Mouse (Mus musculus): ENCODE data around the gene Oaz1. TPM values are rescaled to one million over a fixed set of nuclear protein-coding genes. Genes with fewer than 3 reads are reported as not detected.
A peak's percentile ranks its signal among the peaks of the same experiment; 100 is the strongest.

Gene Oaz1
- total RNA-seq, 2 experiments from 2014 or later = 484 to 486 TPM

DNA sequence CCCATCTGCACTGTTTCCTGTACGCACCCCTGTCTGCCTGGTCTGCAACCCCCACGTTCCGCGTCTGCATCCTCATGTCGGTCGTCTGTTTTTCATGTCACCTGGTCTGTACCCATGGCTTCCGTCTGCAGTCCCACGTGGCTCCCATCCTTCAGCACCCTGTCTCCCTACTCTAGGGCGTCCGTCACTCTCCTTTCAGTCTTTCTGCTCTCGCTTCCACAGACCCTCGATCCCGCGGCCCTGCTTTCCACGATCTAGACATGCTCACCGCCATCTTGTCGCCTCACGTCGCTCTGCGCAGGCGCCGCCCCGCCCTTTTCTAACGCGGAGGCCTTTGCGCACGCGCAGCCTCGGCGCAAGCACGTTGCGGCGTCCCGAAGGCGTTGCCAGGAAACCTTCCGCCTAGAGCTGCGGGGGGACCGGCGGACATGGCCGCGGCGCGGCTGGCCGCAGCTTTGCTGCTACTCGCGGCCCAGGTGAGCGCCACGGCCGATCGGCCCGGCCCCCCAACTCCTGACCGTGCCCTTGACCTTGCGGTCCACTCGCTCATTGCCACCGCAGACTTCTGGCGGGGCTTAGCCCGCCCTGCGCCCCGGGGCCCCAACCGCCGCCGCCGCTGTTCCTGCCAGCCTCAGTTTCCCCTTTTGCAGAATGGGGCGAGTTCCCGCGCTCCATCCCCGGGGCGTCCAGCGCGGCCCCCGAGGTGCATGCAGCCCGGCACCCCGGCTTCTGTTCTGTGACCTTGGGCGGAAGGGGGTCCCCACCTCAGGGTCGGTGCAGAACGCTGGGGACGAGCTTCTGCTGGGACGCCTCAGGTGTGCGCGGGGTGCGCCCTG is 28.7 kb downstream of the Oaz1 start, which contains the start of the genes Lsm7 and Sppl2b:
Gene Lsm7, minus strand, starts transcription at position 297 of the 836 bp plus-strand sequence.
Gene Sppl2b, plus strand, starts transcription at position 363 of the 836 bp plus-strand sequence.
- peak; percentile 97 to 98 for DNase-seq

DNA sequence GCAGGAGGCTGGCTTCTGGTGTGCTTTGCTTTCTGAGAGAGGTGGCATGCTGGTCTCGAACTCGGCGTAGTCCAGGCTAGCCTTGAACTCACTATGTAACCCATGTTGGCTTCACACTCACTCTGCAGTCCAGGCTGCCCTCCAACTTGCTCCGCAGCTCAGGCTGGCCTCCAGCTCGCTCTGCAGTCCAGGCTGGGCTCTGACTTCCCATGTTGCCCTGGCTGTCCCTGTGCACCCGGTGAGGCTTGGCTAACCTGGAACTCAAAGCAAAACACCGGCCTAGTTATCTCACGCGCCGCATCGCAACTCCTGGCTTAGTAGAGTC is 29.3 kb downstream of the Oaz1 start:
- no peak for DNase-seq

DNA sequence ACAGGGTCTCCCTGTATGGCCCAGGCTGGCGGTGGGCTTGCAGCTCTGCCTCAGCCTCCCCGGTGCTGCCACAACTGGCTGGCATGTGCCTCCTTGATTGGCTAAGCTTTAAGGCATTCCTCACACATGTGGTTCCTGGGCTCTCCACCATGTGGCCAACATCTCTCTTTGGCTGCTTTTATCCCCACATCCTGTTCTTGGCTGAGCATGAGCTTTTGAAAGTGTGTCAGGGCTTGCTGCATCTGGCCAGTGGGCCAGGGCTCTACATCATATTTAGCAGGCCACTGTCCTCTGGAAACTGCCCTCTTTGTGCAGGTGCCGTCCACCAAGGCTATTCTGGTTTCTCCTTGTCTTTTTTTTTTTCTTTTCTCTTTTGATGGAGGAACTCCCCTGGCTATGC is 29.8 kb downstream of the Oaz1 start:
- DNase-seq = no peak

DNA sequence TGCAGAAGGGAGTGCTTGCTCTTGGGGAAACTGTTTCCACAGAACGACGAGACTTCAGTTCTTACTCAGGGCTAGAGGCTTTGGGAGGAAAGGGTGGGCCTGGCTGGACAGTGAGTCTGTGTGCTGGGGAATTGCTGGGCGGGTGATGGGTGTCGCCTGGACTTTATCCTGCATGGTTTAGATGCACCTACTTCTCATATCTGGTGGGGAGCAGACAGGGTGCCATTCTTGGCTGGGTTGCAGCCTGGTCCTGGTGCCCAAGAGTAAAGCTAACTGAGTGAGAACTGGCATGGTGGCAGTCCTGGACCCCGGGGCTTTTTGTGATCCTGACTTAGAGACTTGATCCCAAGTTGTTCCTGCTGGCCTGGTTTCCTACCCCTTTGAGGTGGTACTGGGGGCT is 30.5 kb downstream of the Oaz1 start:
- no peak for DNase-seq

DNA sequence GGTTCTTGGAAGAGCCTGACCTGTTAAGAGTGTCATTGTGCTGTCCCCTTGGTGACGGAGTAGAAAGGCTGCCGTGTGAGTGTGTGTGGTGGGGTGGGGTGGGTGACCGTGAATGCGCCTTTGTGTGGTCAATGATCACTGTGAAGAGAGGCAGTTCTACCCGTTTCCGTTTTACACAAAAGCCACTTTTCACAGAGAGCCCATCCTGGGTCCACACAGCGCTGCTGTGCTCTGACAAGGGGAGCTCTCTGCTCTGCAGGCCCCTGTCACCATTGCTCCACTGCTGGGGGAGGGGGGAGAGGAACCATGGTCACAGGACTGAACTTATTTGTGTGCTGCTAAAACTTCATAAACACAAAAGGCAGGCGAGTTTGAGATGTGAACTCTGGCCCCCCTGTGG is 30.9 kb downstream of the Oaz1 start:
- no peak for DNase-seq

DNA sequence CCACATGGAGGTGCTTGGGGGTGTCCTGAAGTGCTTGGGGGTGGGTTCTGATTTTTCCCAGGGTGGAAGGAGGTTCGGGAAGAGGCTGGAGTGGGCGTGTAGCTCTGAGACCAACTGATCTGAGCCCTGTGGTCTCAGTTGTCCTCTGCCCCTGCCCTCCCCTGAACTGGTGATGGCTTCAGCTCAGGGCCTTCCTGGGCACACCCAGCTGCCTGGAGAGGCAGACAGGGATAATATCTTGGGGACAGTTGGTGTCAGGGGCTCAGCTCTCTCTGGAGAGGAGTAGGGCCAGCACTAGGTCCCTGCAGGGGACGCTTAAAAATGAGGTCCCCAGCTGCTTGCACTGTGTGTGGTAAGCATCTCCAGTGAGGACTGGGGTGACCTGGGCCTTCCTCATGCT is 31.4 kb downstream of the Oaz1 start:
- DNase-seq = no peak

DNA sequence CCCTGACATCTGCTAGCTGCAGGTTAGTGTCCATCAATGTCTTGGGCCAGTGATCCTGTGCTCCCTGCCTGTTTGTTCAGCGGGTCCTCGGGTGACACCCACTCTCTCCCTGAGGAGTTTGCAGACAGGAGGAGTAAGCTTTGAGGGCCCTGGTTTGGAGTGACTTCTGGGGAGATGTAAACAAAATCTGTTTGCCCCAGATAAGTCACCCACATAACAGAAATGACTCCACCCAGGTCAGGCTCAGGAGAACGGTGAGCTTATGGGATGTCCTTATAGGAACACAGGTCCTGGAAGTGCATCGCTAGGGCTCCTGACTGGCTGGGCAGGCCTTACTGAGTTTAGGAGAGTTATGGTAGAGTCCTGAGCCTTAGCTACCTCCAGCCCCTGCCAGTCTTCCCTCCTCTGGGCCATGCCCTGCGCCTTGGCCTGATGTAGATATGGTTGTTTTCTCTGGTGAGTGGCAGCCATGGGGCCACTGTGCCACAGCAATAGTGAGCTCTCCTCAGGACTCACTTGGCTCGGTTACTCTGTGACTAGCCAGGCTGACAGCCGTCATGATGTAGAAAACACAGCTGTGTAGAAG is 32.0 kb downstream of the Oaz1 start:
- DNase-seq = no peak

DNA sequence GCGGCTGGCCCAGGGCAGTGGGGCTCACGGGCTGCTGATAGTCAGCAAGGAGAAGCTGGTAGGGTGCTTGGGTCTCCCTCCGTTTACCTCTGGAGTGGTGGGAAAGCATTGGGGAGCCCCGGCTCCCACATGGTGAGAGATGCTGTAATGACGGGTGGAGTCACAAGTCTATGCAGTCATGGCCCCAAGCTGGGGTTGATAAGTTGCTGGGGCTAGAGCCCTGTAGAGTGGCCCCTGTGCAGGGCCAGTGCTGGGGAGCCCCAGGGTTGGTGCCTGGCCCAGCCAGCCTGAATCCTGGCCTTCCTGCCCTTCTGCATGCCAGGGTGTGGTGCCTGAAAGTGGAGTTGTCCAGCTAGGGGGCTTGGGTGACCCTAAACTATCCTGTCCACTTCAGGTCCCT is 35.8 kb downstream of the Oaz1 start:
- no peak for DNase-seq

DNA sequence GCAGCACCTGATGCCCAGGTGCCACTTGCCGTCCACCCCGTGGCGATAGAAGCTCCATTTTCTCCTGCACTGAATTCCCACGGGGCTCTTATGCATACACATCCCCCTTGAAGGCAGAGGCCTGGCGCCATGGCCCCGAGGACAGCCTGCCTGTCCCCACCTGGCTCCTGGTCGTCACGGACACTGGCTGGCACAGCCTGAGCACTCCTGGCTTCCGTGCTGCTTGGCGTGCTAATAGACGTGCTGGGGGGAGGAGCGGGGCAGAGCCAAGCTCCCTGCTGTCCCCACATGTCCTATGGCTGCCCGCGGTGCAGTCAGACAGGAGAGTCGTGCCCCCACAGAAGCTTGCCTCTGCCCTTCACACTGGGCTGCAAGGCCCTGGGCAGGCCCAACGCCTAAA is 38.0 kb downstream of the Oaz1 start:
- DNase-seq = no peak

DNA sequence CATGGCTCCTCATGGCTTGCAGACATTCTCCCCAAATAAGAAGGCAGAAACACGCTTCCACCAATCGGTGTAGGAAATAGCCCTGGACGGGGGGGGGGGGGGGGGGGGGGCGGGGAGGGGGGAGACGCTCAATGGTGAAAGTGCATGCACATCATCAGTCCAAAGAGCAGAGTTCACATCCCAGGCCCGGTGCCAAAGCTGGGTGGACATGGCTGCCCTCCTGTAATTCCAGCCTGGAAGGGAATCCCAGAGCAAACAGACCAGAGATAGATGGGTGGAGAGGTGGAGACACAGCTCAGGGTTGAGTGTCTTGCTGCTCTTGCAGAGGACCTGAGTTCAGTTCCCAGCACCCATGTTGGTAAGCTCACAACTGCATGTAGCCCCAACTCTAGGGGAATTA is 44.5 kb downstream of the Oaz1 start:
- no peak for DNase-seq

DNA sequence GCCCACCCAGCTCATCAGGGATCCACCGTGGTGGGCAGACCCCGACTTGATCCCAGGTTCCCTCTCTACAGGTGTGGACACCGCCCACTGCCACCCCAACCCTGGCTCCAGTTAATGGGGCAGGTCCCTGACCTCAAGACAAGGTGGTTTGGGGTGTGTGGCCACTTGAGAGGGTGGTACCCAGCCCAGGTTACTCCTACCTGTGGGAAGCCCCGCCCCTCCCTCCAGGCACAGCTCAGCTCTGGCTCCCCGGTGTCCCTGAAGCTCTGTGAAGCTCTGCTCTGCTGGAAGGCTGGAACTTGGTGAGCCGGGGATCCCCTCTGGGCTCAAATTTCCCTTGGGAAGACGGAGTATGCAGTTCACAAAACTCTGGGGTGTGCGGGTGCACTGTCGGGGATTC is 45.1 kb downstream of the Oaz1 start, which contains the start of gene Tmprss9:
Gene Tmprss9, plus strand, starts transcription at position 268 of the 400 bp plus-strand sequence.
- DNase-seq = no peak

DNA sequence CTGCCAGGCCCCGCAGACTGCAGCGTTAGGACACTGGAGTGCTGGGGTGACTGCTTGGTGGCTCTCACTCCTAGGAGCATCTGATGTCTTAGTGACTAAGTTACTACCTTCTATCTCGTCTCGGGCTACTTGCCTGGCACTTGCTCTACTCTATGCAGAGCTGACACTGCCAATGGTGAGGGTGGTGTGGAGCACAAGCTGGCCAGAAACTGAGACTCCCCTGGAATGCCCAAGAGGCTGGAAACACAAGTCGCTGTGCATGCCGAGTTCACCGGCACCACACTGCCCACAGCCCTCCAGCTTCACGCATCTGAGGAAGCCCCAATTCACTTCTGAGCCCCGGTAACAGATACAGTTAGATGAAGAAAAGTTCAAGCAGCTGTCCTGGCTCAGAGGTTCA is 47.6 kb downstream of the Oaz1 start:
- DNase-seq = no peak

DNA sequence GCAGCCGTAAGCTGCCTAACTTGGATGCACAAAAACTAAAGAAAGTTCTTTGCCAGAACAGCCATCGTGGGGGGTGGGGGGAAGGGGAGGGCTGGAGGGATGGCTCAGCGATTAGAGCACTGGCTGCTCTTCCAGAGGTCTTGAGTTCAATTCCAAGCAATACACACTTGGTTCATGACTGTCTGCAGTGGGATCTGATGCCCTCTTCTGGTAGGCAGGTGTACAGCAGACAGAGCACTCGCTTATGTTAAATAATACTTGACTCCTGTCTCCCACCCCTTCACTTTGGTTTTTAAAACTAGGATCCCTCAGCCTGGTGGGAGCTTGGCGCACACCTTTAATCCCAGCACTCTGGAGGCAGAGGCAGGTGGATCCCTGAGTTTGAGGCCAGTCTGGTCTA is 49.6 kb downstream of the Oaz1 start:
- peak in 1 of 2 experiments; percentile 50 for DNase-seq

DNA sequence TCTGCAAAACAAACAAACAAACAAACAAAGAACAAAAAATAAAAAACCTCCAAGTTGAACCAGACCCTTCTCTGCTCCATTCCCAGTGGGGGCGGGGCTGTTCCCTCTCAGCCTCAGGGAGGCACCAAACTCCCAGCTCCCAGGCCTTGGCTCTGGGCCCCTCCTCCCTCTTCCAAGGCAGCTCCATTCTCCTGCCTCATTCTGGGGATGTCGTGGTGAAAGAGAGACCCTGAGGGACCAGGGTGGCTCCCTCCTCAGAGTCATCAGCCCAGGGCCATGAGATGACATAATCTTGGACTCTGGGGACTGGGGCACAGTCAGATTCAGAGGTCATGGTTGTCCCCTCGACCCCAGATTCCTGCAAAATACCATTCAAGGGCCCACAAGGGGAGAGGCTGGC is 50.1 kb downstream of the Oaz1 start:
- no peak for DNase-seq

Small RNA genes within 50 kb of the gene (microRNA-seq; reads per million reads assigned to microRNA genes)
- gene Mir1982 = 4.4 to 5.7 reads per million in 2 experiments

Other genes starting within 250 kb of the Oaz1 start
- gene Klf16, start 249.3 kb upstream of the Oaz1 start, total RNA-seq (2021) = 10 to 100 TPM; 51.7 to 56.8 TPM
- 100 to 1,000 TPM; 161 to 176 TPM for gene Abhd17a, start 236.3 kb upstream of the Oaz1 start, total RNA-seq (2021)
- 10 to 100 TPM; 41.8 to 44.9 TPM for gene Scamp4, start 223.8 kb upstream of the Oaz1 start, total RNA-seq (2021)
- gene Adat3, start 223.8 kb upstream of the Oaz1 start, total RNA-seq (2021) = 1 to 10 TPM; 3.8 to 4.5 TPM
- 1 to 10 TPM; 2.6 to 3.1 TPM for gene Gm49322, start 220.6 kb upstream of the Oaz1 start, total RNA-seq (2021)
- 100 to 1,000 TPM; 216 to 241 TPM for gene Csnk1g2, start 203.8 kb upstream of the Oaz1 start, total RNA-seq (2021)
- 100 to 1,000 TPM; 102 to 106 TPM for gene Btbd2, start 169.6 kb upstream of the Oaz1 start, total RNA-seq (2021)
- gene Mknk2, start 148.5 kb upstream of the Oaz1 start, total RNA-seq (2021) = 10 to 100 TPM; 44.7 to 52.3 TPM
- gene Mob3a, start 124.7 kb upstream of the Oaz1 start, total RNA-seq (2021) = 10 to 100 TPM; 16.0 to 16.1 TPM
- 10 to 100 TPM; 49.7 to 57.0 TPM for gene Izumo4, start 124.5 kb upstream of the Oaz1 start, total RNA-seq (2021)
- 100 to 1,000 TPM; 142 to 147 TPM for gene Ap3d1, start 84.4 kb upstream of the Oaz1 start, total RNA-seq (2021)
- gene Dot1l, start 71.5 kb upstream of the Oaz1 start, total RNA-seq (2021) = 10 to 100 TPM; 48.6 to 61.9 TPM
- gene Sf3a2, start 28.5 kb upstream of the Oaz1 start, total RNA-seq (2021) = 10 to 100 TPM; 43.8 to 47.1 TPM
- 10 to 100 TPM; 73.8 to 74.5 TPM for gene Plekhj1, start 28.0 kb upstream of the Oaz1 start, total RNA-seq (2021)
- gene Amh, start 21.4 kb upstream of the Oaz1 start, total RNA-seq (2021) = 1 to 10 TPM; 3.9 to 4.2 TPM
- 1 to 10 TPM; 2.3 to 2.5 TPM for gene Jsrp1, start 13.2 kb upstream of the Oaz1 start, total RNA-seq (2021)
- 10 to 100 TPM; 40.1 to 47.7 TPM for gene Lingo3, start 17.4 kb downstream of the Oaz1 start, total RNA-seq (2021)
- gene Lsm7, start 28.6 kb downstream of the Oaz1 start, total RNA-seq (2021) = 10 to 100 TPM; 40.0 to 47.7 TPM
- 10 to 100 TPM; 56.0 to 67.0 TPM for gene Sppl2b, start 28.6 kb downstream of the Oaz1 start, total RNA-seq (2021)
- under 1 TPM; 0.15 to 0.40 TPM for gene Tmprss9, start 45.2 kb downstream of the Oaz1 start, total RNA-seq (2021)
- 100 to 1,000 TPM; 142 to 144 TPM for gene Timm13, start 74.3 kb downstream of the Oaz1 start, total RNA-seq (2021)
- 10 to 100 TPM; 19.6 to 19.7 TPM for gene Lmnb2, start 91.6 kb downstream of the Oaz1 start, total RNA-seq (2021)
- gene Gadd45b, start 103.4 kb downstream of the Oaz1 start, total RNA-seq (2021) = 10 to 100 TPM; 17.7 to 19.1 TPM
- gene Gng7, start 188.3 kb downstream of the Oaz1 start, total RNA-seq (2021) = 100 to 1,000 TPM; 161 to 175 TPM
- gene Diras1, start 199.0 kb downstream of the Oaz1 start, total RNA-seq (2021) = 10 to 100 TPM; 96.5 to 98.1 TPM
- 10 to 100 TPM; 69.6 to 71.4 TPM for gene Slc39a3, start 210.8 kb downstream of the Oaz1 start, total RNA-seq (2021)
- gene Sgta, start 233.5 kb downstream of the Oaz1 start, total RNA-seq (2021) = 100 to 1,000 TPM; 174 to 175 TPM
- gene Thop1, start 243.4 kb downstream of the Oaz1 start, total RNA-seq (2021) = 10 to 100 TPM; 48.9 to 55.3 TPM